Mouse (Mus musculus) embryonic fibroblast, embryonic 13.5 days (primary cell): ENCODE data around the gene Zdhhc14.

Experiments
- CTCF ChIP-seq: IDR thresholded peaks from 2 replicates; pipeline ENCODE4 v1.5.1; 2011; ENCODE audit warnings: mild to moderate bottlenecking, control low read depth, low read length, moderate library complexity, borderline replicate concordance; ENCODE audit not compliant: insufficient read depth
- POLR2A ChIP-seq: IDR thresholded peaks from 2 replicates; pipeline ENCODE4 v1.6.1; 2011; ENCODE audit warnings: low read depth, mild to moderate bottlenecking, control low read depth, low read length, moderate library complexity

GRCm38 (mm10) chr17:5494832-5495231 lies 2.5 kb downstream of the Zdhhc14 start:
- no peak for TF ChIP-seq CTCF
- TF ChIP-seq POLR2A, result no peak
